Mouse (Mus musculus) ovary, adult 18-20 months (tissue): ENCODE measurements around the gene Orm3.

Source experiments
- DNase-seq: peaks from one replicate; pipeline ENCODE4 v3.0.0; 2022; ENCODE audit warnings: low spot score, mixed read lengths

The Orm3 gene

GRCm38 (mm10) chr4:63370897-63371296, 14.9 kb downstream of the Orm3 start:
- DNase-seq, result no peak

GRCm38 (mm10) chr4:63371890-63372289, 15.9 kb downstream of the Orm3 start:
- no peak for DNase-seq

- DNase-seq, result no peak
Observed at GRCm38 (mm10) chr4:63373404-63373803, 17.4 kb downstream of the Orm3 start.

- no peak for DNase-seq
Observed at GRCm38 (mm10) chr4:63374331-63374730, 18.4 kb downstream of the Orm3 start.

GRCm38 (mm10) chr4:63375367-63375766, 19.4 kb downstream of the Orm3 start:
- no peak for DNase-seq

GRCm38 (mm10) chr4:63377483-63377882, 21.5 kb downstream of the Orm3 start:
- DNase-seq, result no peak

GRCm38 (mm10) chr4:63382676-63383369, 26.9 kb downstream of the Orm3 start:
- DNase-seq, result no peak

GRCm38 (mm10) chr4:63383474-63383873, 27.5 kb downstream of the Orm3 start:
- no peak for DNase-seq

- DNase-seq, result no peak
Observed at GRCm38 (mm10) chr4:63384262-63384661, 28.3 kb downstream of the Orm3 start.

GRCm38 (mm10) chr4:63385253-63385652, 29.3 kb downstream of the Orm3 start:
- DNase-seq, result no peak

- no peak for DNase-seq
Observed at GRCm38 (mm10) chr4:63385784-63386183, 29.8 kb downstream of the Orm3 start.

GRCm38 (mm10) chr4:63388029-63388428, 32.1 kb downstream of the Orm3 start:
- DNase-seq, result no peak

- no peak for DNase-seq
Observed at GRCm38 (mm10) chr4:63389121-63389886, 33.3 kb downstream of the Orm3 start.

GRCm38 (mm10) chr4:63389887-63390528, 34.0 kb downstream of the Orm3 start:
- DNase-seq, result no peak

GRCm38 (mm10) chr4:63391322-63391721, 35.4 kb downstream of the Orm3 start:
- no peak for DNase-seq

GRCm38 (mm10) chr4:63397981-63398537, 42.1 kb downstream of the Orm3 start:
- DNase-seq, result no peak

GRCm38 (mm10) chr4:63398854-63399609, 43.1 kb downstream of the Orm3 start:
- DNase-seq, result no peak

GRCm38 (mm10) chr4:63399691-63400270, 43.8 kb downstream of the Orm3 start:
- DNase-seq, result no peak

- DNase-seq, result no peak
Observed at GRCm38 (mm10) chr4:63400541-63401306, 44.8 kb downstream of the Orm3 start.

GRCm38 (mm10) chr4:63401620-63402019, 45.7 kb downstream of the Orm3 start:
- no peak for DNase-seq

GRCm38 (mm10) chr4:63402056-63402455, 46.1 kb downstream of the Orm3 start:
- DNase-seq, result no peak
